Comparison of ENCODE assay signal across 7 mouse cellular contexts in the genomic region with DNA sequence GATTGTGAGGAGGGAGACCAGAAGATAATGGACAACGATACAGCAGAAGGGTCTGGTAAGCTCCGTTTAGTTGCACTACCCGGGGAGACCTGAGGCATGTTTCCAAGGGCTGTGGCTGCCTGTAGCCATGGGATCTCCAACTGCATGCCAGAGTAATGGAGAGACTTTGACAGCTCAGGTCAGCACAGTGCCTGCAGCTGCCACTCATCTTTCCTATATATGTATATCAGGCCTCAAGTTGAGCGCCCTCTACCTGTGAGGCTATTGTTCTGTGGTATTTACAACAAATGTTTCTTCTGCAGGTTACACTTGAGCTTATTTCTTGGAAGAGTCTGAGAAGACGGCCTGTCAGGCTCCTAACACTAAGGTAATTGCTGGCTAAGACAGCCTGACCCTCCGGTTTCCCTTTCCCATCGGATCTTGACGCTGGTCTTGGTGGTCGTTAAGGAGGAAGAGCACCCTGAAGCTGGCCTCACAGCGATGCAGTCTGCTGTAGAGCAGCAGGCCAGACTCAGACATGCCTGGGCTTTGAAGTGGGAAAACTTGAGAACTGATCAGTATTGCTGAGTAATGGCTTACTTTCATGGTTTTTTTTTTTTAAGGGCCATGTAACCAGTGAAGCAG. TPM values are rescaled to one million over a fixed set of nuclear protein-coding genes. Genes with fewer than 3 reads are reported as not detected.
DNase-seq lines count a peak whose midpoint lies in the region; ATAC-seq and TF ChIP-seq lines count a peak whose summit lies in the region.

No protein-coding gene starts in this region.

- H3K4me3 ChIP-seq in ES-Bruce4 (ENCODE audit: low read depth, low read length) (peak overlapping the region; percentile 88), macrophage (ENCODE audit: inconsistent target) (peak overlapping the region; percentile 90)
- H3K4me3 ChIP-seq in embryonic fibroblast, embryonic 13.5 days (ENCODE audit: insufficient read depth, low read length): peak overlapping the region; percentile 87

- TF ChIP-seq POLR2A in ES-Bruce4 (IDR thresholded peaks at IDR 0.05; ENCODE audit: insufficient read depth, low read length): no peak
- TF ChIP-seq POLR2A in embryonic fibroblast, embryonic 13.5 days (IDR thresholded peaks at IDR 0.05; ENCODE audit: low read depth, low read length): peak; percentile 30

- no peak for TF ChIP-seq CTCF in ES-Bruce4 (IDR thresholded peaks at IDR 0.05; ENCODE audit: low read depth, low read length)
- no peak for TF ChIP-seq CTCF in embryonic fibroblast, embryonic 13.5 days (IDR thresholded peaks at IDR 0.05; ENCODE audit: borderline replicate concordance, insufficient read depth, low read length)

- H3K27me3 ChIP-seq in ES-Bruce4 (ENCODE audit: control insufficient read depth, insufficient read depth, low read length, poor library complexity, severe bottlenecking): no peaks in the 10 kb centered on the region

- TF ChIP-seq EP300 in ES-Bruce4 (IDR thresholded peaks at IDR 0.05; ENCODE audit: insufficient read depth, low read depth, low read length): no peak

- H3K4me1 ChIP-seq in ES-Bruce4 (ENCODE audit: control insufficient read depth, insufficient read depth, low read length): no peaks in the 10 kb centered on the region
- H3K4me1 ChIP-seq in embryonic fibroblast, embryonic 13.5 days (ENCODE audit: control insufficient read depth, insufficient read depth, low read length): no peaks in the 10 kb centered on the region

- H3K27ac ChIP-seq in ES-Bruce4 (ENCODE audit: insufficient read depth, low read length) (peak overlapping the region; percentile 93), macrophage (peak overlapping the region; percentile 80; the same call in 1 of the 2 replicates)
- H3K27ac ChIP-seq in embryonic fibroblast, embryonic 13.5 days (ENCODE audit: insufficient read depth, low read length): peak overlapping the region; percentile 88

- WGBS in macrophage (ENCODE audit: missing documents): 17% methylated on average over 10 of the region's 10 CpGs

- H3K9me3 ChIP-seq in ES-Bruce4 (replicated peaks; ENCODE audit: control insufficient read depth, insufficient read depth, low read length, poor library complexity, severe bottlenecking): no peaks in the 10 kb centered on the region

- peaks cover 14% of the 10 kb centered on the region for H3K79me2 ChIP-seq in macrophage (ENCODE audit: inconsistent target)

- intact Hi-C loops in left cerebral cortex, postnatal 10 days (cut with DNase I): loop anchor here (5.0 kb wide), 1 partner anchor 38 kb away; the partner anchor contains the start of gene Taf12

- peak; percentile 42 for ATAC-seq in activated CD4-positive, CD25-positive, alpha-beta regulatory T cell, adult 4 months
- peak; percentile 15 to 24; a peak in 1 of 4 replicates for ATAC-seq in hematopoietic stem cell, adult 5-6 weeks (replicated peaks in 1 of 2; ENCODE audit: insufficient read depth in 1 of 2, low FRiP score in 2 of 2, low TSS enrichment in 1 of 2, low read depth in 1 of 2, poor library complexity in 2 of 2, severe bottlenecking in 2 of 2)

- peak; percentile 32 to 56 for DNase-seq in left cerebral cortex, postnatal 10 days (ENCODE audit: extremely low spot score in 1 of 2, low spot score in 2 of 2)
- peak; percentile 16 to 55 for DNase-seq in spleen, adult 18-20 months

- H3K36me3 ChIP-seq in ES-Bruce4 (ENCODE audit: control insufficient read depth, insufficient read depth, low read length, poor library complexity, severe bottlenecking) (peaks cover 33% of the 10 kb centered on the region), macrophage (ENCODE audit: inconsistent target) (peaks cover 33% of the 10 kb centered on the region)

- H3K9ac ChIP-seq in ES-Bruce4 (ENCODE audit: low read depth, poor library complexity, severe bottlenecking): peak overlapping the region; percentile 96

RNA-seq across cellular contexts. Expression of gene Rab42, which starts 6.8 kb away (rescaled TPM):
- polyA plus RNA-seq in ES-Bruce4 (2011; ENCODE audit: insufficient read depth, insufficient read length, low read depth, missing spikeins) (0.90 TPM in 1 of 2 replicates, not detected in the other), macrophage (2018) (0.52 to 0.69 TPM (median 0.60 TPM) in 3 replicates)
- polyA plus RNA-seq in activated CD4-positive, CD25-positive, alpha-beta regulatory T cell, adult 4 months (2017; shearing (Covaris generic)): not detected
- 0.67 TPM in 1 of 2 replicates, not detected in the other for polyA plus RNA-seq in embryonic fibroblast, embryonic 13.5 days (2011; ENCODE audit: insufficient read length, low read depth, missing spikeins)
- not detected in 2 replicates for total RNA-seq in hematopoietic stem cell, adult 5-6 weeks (2017)
- 1 to 10 TPM in 1 of 2 experiments, under 1 TPM in 1; 0.79 to 1.3 TPM for total RNA-seq in left cerebral cortex, postnatal 10 days (2021)
- 1 to 10 TPM in 4 of 26 experiments, under 1 TPM in 1, not detected in 21; 0.97 to 2.7 (median 2.1) TPM for total RNA-seq in macrophage (2018; cell fraction: chromatin; rRNA removed)
- total RNA-seq in macrophage (2018; cell fraction: cytosol; rRNA removed): 1 to 10 TPM in 13 of 26 experiments, under 1 TPM in 11, not detected in 2; 0.19 to 2.4 (median 1.0) TPM
- total RNA-seq in macrophage (2018; cell fraction: nucleus; rRNA removed): 1 to 10 TPM in 6 of 26 experiments, under 1 TPM in 2, not detected in 18; 0.84 to 3.7 (median 1.6) TPM

RNA-seq across cellular contexts. Expression of gene Trnau1ap, which starts 19.4 kb away (rescaled TPM):
- polyA plus RNA-seq in ES-Bruce4 (2011; ENCODE audit: insufficient read depth, insufficient read length, low read depth, missing spikeins) (35.2 and 36.1 TPM in 2 replicates), macrophage (2018) (20.1 to 47.1 TPM (median 30.7 TPM) in 3 replicates)
- 10 to 100 TPM; 36.0 to 41.5 TPM for polyA plus RNA-seq in activated CD4-positive, CD25-positive, alpha-beta regulatory T cell, adult 4 months (2017; shearing (Covaris generic))
- polyA plus RNA-seq in embryonic fibroblast, embryonic 13.5 days (2011; ENCODE audit: insufficient read length, low read depth, missing spikeins): 29.6 and 33.5 TPM in 2 replicates
- 46.6 and 48.4 TPM in 2 replicates for total RNA-seq in hematopoietic stem cell, adult 5-6 weeks (2017)
- total RNA-seq in left cerebral cortex, postnatal 10 days (2021): 10 to 100 TPM; 24.6 TPM
- total RNA-seq in macrophage (2018; cell fraction: chromatin; rRNA removed): 10 to 100 TPM; 11.7 to 66.2 (median 41.8) TPM
- 10 to 100 TPM; 22.2 to 29.5 (median 27.0) TPM for total RNA-seq in macrophage (2018; cell fraction: cytosol; rRNA removed)
- 10 to 100 TPM; 13.9 to 51.0 (median 23.7) TPM for total RNA-seq in macrophage (2018; cell fraction: nucleus; rRNA removed)

RNA-seq across cellular contexts. Expression of gene Taf12, which starts 35.8 kb away (rescaled TPM):
- polyA plus RNA-seq in ES-Bruce4 (2011; ENCODE audit: insufficient read depth, insufficient read length, low read depth, missing spikeins) (34.3 and 35.2 TPM in 2 replicates), macrophage (2018) (14.6 to 29.9 TPM (median 25.8 TPM) in 3 replicates)
- 10 to 100 TPM; 74.6 to 89.5 TPM for polyA plus RNA-seq in activated CD4-positive, CD25-positive, alpha-beta regulatory T cell, adult 4 months (2017; shearing (Covaris generic))
- 36.5 and 38.3 TPM in 2 replicates for polyA plus RNA-seq in embryonic fibroblast, embryonic 13.5 days (2011; ENCODE audit: insufficient read length, low read depth, missing spikeins)
- total RNA-seq in hematopoietic stem cell, adult 5-6 weeks (2017): 21.3 and 44.1 TPM in 2 replicates
- 10 to 100 TPM; 13.9 to 15.4 TPM for total RNA-seq in left cerebral cortex, postnatal 10 days (2021)
- 10 to 100 TPM in 5 of 26 experiments, 1 to 10 TPM in 21; 1.0 to 18.4 (median 5.5) TPM for total RNA-seq in macrophage (2018; cell fraction: chromatin; rRNA removed)
- total RNA-seq in macrophage (2018; cell fraction: cytosol; rRNA removed): 10 to 100 TPM; 13.9 to 31.4 (median 23.1) TPM
- total RNA-seq in macrophage (2018; cell fraction: nucleus; rRNA removed): 10 to 100 TPM in 8 of 26 experiments, 1 to 10 TPM in 18; 1.9 to 23.5 (median 6.6) TPM

RNA-seq across cellular contexts. Expression of gene Rcc1, which starts 43.4 kb away (rescaled TPM):
- 78.8 and 83.1 TPM in 2 replicates for polyA plus RNA-seq in ES-Bruce4 (2011; ENCODE audit: insufficient read depth, insufficient read length, low read depth, missing spikeins)
- polyA plus RNA-seq in activated CD4-positive, CD25-positive, alpha-beta regulatory T cell, adult 4 months (2017; shearing (Covaris generic)): 10 to 100 TPM in 1 of 2 experiments, 1 to 10 TPM in 1; 9.5 to 25.2 TPM
- polyA plus RNA-seq in embryonic fibroblast, embryonic 13.5 days (2011; ENCODE audit: insufficient read length, low read depth, missing spikeins): 33.6 and 34.4 TPM in 2 replicates
- 30.1 and 32.0 TPM in 2 replicates for total RNA-seq in hematopoietic stem cell, adult 5-6 weeks (2017)
- total RNA-seq in left cerebral cortex, postnatal 10 days (2021): 10 to 100 TPM; 14.7 to 14.9 TPM
- 10 to 100 TPM in 21 of 26 experiments, 1 to 10 TPM in 5; 5.2 to 26.9 (median 16.8) TPM for total RNA-seq in macrophage (2018; cell fraction: chromatin; rRNA removed)
- 10 to 100 TPM in 2 of 26 experiments, 1 to 10 TPM in 24; 4.5 to 11.2 (median 8.7) TPM for total RNA-seq in macrophage (2018; cell fraction: cytosol; rRNA removed)
- 10 to 100 TPM in 19 of 26 experiments, 1 to 10 TPM in 7; 7.7 to 48.2 (median 13.1) TPM for total RNA-seq in macrophage (2018; cell fraction: nucleus; rRNA removed)
- polyA plus RNA-seq in macrophage (2018): 4.4 to 19.9 TPM (median 8.8 TPM) in 3 replicates

RNA-seq across cellular contexts. Expression of gene Gmeb1, which starts 48.6 kb away (rescaled TPM):
- polyA plus RNA-seq in ES-Bruce4 (2011; ENCODE audit: insufficient read depth, insufficient read length, low read depth, missing spikeins): 23.8 and 25.9 TPM in 2 replicates
- polyA plus RNA-seq in activated CD4-positive, CD25-positive, alpha-beta regulatory T cell, adult 4 months (2017; shearing (Covaris generic)): 10 to 100 TPM; 13.8 to 13.9 TPM
- 16.8 and 20.9 TPM in 2 replicates for polyA plus RNA-seq in embryonic fibroblast, embryonic 13.5 days (2011; ENCODE audit: insufficient read length, low read depth, missing spikeins)
- total RNA-seq in hematopoietic stem cell, adult 5-6 weeks (2017): 25.0 and 31.9 TPM in 2 replicates
- total RNA-seq in left cerebral cortex, postnatal 10 days (2021): 10 to 100 TPM; 26.2 to 29.3 TPM
- 10 to 100 TPM; 28.1 to 68.5 (median 45.7) TPM for total RNA-seq in macrophage (2018; cell fraction: chromatin; rRNA removed)
- total RNA-seq in macrophage (2018; cell fraction: cytosol; rRNA removed): 10 to 100 TPM in 22 of 26 experiments, 1 to 10 TPM in 4; 9.4 to 14.1 (median 11.2) TPM
- 10 to 100 TPM; 19.6 to 45.7 (median 27.8) TPM for total RNA-seq in macrophage (2018; cell fraction: nucleus; rRNA removed)
- polyA plus RNA-seq in macrophage (2018): 7.8 to 8.4 TPM (median 8.3 TPM) in 3 replicates

Comparison
In these comparisons a context has a peak if more than half of its experiments do, and no peak if none do; other contexts are left out.
1. Peak in every context shown above with its lines: DNase-seq, ATAC-seq, H3K4me3 ChIP-seq and H3K27ac ChIP-seq.